11 mouse cellular contexts compared by ENCODE assay signal in genomic region chr9:20979181-20979580, GRCm38 (mm10). TPM values are rescaled to one million over a fixed set of nuclear protein-coding genes. Genes with fewer than 3 reads are reported as not detected.
DNase-seq lines count a peak whose midpoint lies in the region; ATAC-seq and TF ChIP-seq lines count a peak whose summit lies in the region.
"Had no signal": no experiment of that assay in that cellular context is flagged by ENCODE, and none has a peak within 500 bp of the region (broad histone marks: within the 10 kb centered on the region; RNA-seq: fewer than 3 reads in every experiment).

No protein-coding gene starts in this region.

- no peak overlapping the region for H3K9ac ChIP-seq in heart, embryonic 16.5 days (ENCODE audit: low read length)
- H3K9ac ChIP-seq in limb, embryonic 12.5 days (replicated peaks), result no peak overlapping the region
- H3K9ac ChIP-seq: forebrain, embryonic 15.5 days had no signal

- peaks cover 22% of the 10 kb centered on the region for H3K4me1 ChIP-seq in heart, embryonic 16.5 days (ENCODE audit: control insufficient read depth, insufficient read depth, low read length)
- peaks cover 90% of the 10 kb centered on the region for H3K4me1 ChIP-seq in E14TG2a.4 (replicated peaks; ENCODE audit: low read depth, low read length)
- peaks cover 26% of the 10 kb centered on the region for H3K4me1 ChIP-seq in limb, embryonic 12.5 days (replicated peaks)

- 53% methylated on average over 5 of the region's 5 CpGs for WGBS in heart, embryonic 16.5 days
- 63% methylated on average over 5 of the region's 5 CpGs for WGBS in limb, embryonic 12.5 days

- no peak for TF ChIP-seq CTCF in E14TG2a.4 (conservative IDR thresholded peaks at IDR 0.05; ENCODE audit: low read length)

- no peak overlapping the region for H3K4me2 ChIP-seq in heart, embryonic 16.5 days (ENCODE audit: low read depth, low read length)
- H3K4me2 ChIP-seq in limb, embryonic 12.5 days, result no peak overlapping the region
- H3K4me2 ChIP-seq: forebrain, embryonic 15.5 days had no signal

- ATAC-seq in heart, embryonic 16.5 days (replicated peaks; ENCODE audit: extremely low read depth, insufficient read depth, low FRiP score), result no peak
- ATAC-seq in limb, embryonic 12.5 days (ENCODE audit: insufficient number of reproducible peaks, insufficient read depth, low FRiP score, low TSS enrichment, low read depth), result no peak
- ATAC-seq: forebrain, embryonic 15.5 days had no signal

- H3K4me3 ChIP-seq in heart, embryonic 16.5 days (ENCODE audit: low read length), result no peak overlapping the region
- peak overlapping the region; percentile 94; the same call in 1 of the 2 replicates for H3K4me3 ChIP-seq in E14TG2a.4 (replicated peaks; ENCODE audit: low read length)
- H3K4me3 ChIP-seq in limb, embryonic 12.5 days (replicated peaks), result no peak overlapping the region
- H3K4me3 ChIP-seq: forebrain, embryonic 15.5 days had no signal

- no peaks in the 10 kb centered on the region for H3K9me3 ChIP-seq in heart, embryonic 16.5 days (replicated peaks; ENCODE audit: control insufficient read depth, low read length)
- no peaks in the 10 kb centered on the region for H3K9me3 ChIP-seq in E14TG2a.4 (ENCODE audit: low read length)
- H3K9me3 ChIP-seq in limb, embryonic 12.5 days, result no peaks in the 10 kb centered on the region
- H3K9me3 ChIP-seq: forebrain, embryonic 15.5 days had no signal

- H3K36me3 ChIP-seq in heart, embryonic 16.5 days (ENCODE audit: control insufficient read depth, insufficient read depth), result no peaks in the 10 kb centered on the region
- peaks cover 9% of the 10 kb centered on the region; the same call in 1 of the 2 replicates for H3K36me3 ChIP-seq in E14TG2a.4 (ENCODE audit: insufficient read depth, low read length)
- no peaks in the 10 kb centered on the region for H3K36me3 ChIP-seq in limb, embryonic 12.5 days
- H3K36me3 ChIP-seq: forebrain, embryonic 15.5 days had no signal

- intact Hi-C loops in heart, postnatal 14 days (cut with DNase I), result no loop called here

- no peaks in the 10 kb centered on the region for H3K27me3 ChIP-seq in heart, embryonic 16.5 days (ENCODE audit: control insufficient read depth, insufficient read depth, low read length)
- H3K27me3 ChIP-seq in E14TG2a.4 (ENCODE audit: insufficient read depth, low read length), result no peaks in the 10 kb centered on the region
- no peaks in the 10 kb centered on the region for H3K27me3 ChIP-seq in limb, embryonic 12.5 days
- H3K27me3 ChIP-seq: forebrain, embryonic 15.5 days had no signal

- H3K27ac ChIP-seq in heart, embryonic 16.5 days (ENCODE audit: low read length), result peak overlapping the region; percentile 64
- H3K27ac ChIP-seq in limb, embryonic 12.5 days, result 0 out of 2 replicates have a peak overlapping the region, but pooled peaks have one; percentile 18
- H3K27ac ChIP-seq: forebrain, embryonic 15.5 days had no signal

- DNase-seq in heart, postnatal 14 days, result no peak
- peak; percentile 100 for DNase-seq in R1 (ENCODE audit: low read depth, low spot score)
- DNase-seq in spleen, adult 18-20 months, result no peak
- DNase-seq in left cerebral cortex, adult 18-20 months (ENCODE audit: low spot score in 2 of 2), result no peak
- DNase-seq: cerebellum, postnatal 10 days; right cerebral cortex, postnatal 14 days had no signal

RNA-seq across cellular contexts. Expression of gene S1pr2, which starts 2.6 kb away (rescaled TPM):
- polyA plus RNA-seq in heart, embryonic 16.5 days (2015; fragmentation: Nextera tagmentation; extraction: Ambion mirVana), result 18.2 and 23.7 TPM in 2 replicates
- 1 to 10 TPM; 5.4 to 6.9 TPM for total RNA-seq in heart, postnatal 14 days (2021)
- 52.9 and 53.4 TPM in 2 replicates for polyA plus RNA-seq in limb, embryonic 12.5 days (2016; fragmentation: Nextera tagmentation; extraction: Ambion mirVana)
- total RNA-seq in left cerebral cortex, adult 18-20 months (2021), result 1 to 10 TPM; 2.9 to 3.4 TPM

RNA-seq across cellular contexts. Expression of gene Dnmt1, which starts 19.5 kb away (rescaled TPM):
- 56.1 and 63.1 TPM in 2 replicates for polyA plus RNA-seq in heart, embryonic 16.5 days (2015; fragmentation: Nextera tagmentation; extraction: Ambion mirVana)
- 10 to 100 TPM; 13.6 to 18.7 TPM for total RNA-seq in heart, postnatal 14 days (2021)
- polyA plus RNA-seq in limb, embryonic 12.5 days (2016; fragmentation: Nextera tagmentation; extraction: Ambion mirVana), result 135 and 144 TPM in 2 replicates
- 10 to 100 TPM; 40.2 to 41.0 TPM for total RNA-seq in left cerebral cortex, adult 18-20 months (2021)

RNA-seq across cellular contexts. Expression of gene Mrpl4, which starts 23.4 kb away (rescaled TPM):
- 170 and 173 TPM in 2 replicates for polyA plus RNA-seq in heart, embryonic 16.5 days (2015; fragmentation: Nextera tagmentation; extraction: Ambion mirVana)
- 100 to 1,000 TPM; 116 to 123 TPM for total RNA-seq in heart, postnatal 14 days (2021)
- polyA plus RNA-seq in limb, embryonic 12.5 days (2016; fragmentation: Nextera tagmentation; extraction: Ambion mirVana), result 134 and 135 TPM in 2 replicates
- total RNA-seq in left cerebral cortex, adult 18-20 months (2021), result 10 to 100 TPM; 57.3 to 62.1 TPM

RNA-seq across cellular contexts. Expression of gene Icam1, which starts 36.6 kb away (rescaled TPM):
- polyA plus RNA-seq in heart, embryonic 16.5 days (2015; fragmentation: Nextera tagmentation; extraction: Ambion mirVana), result 23.8 and 29.6 TPM in 2 replicates
- 10 to 100 TPM in 1 of 2 experiments, 1 to 10 TPM in 1; 8.5 to 10.1 TPM for total RNA-seq in heart, postnatal 14 days (2021)
- 8.8 and 8.9 TPM in 2 replicates for polyA plus RNA-seq in limb, embryonic 12.5 days (2016; fragmentation: Nextera tagmentation; extraction: Ambion mirVana)
- total RNA-seq in left cerebral cortex, adult 18-20 months (2021), result 1 to 10 TPM; 2.3 to 2.9 TPM

RNA-seq across cellular contexts. Expression of gene Icam4, which starts 50.0 kb away (rescaled TPM):
- polyA plus RNA-seq in heart, embryonic 16.5 days (2015; fragmentation: Nextera tagmentation; extraction: Ambion mirVana), result 2.0 and 3.0 TPM in 2 replicates
- under 1 TPM; 0.37 to 0.38 TPM for total RNA-seq in heart, postnatal 14 days (2021)
- 1.9 and 2.5 TPM in 2 replicates for polyA plus RNA-seq in limb, embryonic 12.5 days (2016; fragmentation: Nextera tagmentation; extraction: Ambion mirVana)
- 1 to 10 TPM in 1 of 2 experiments, under 1 TPM in 1; 0.98 to 1.7 TPM for total RNA-seq in left cerebral cortex, adult 18-20 months (2021)
- total RNA-seq: neutrophil, adult 5-6 weeks had no signal
